Mouse (Mus musculus) neural tube, embryonic 13.5 days (tissue): ENCODE measurements around the gene Nhlrc4. TPM values are rescaled to one million over a fixed set of nuclear protein-coding genes. Genes with fewer than 3 reads are reported as not detected.

Experiments used
- ATAC-seq: fragments of 200-750 bp; cut with Nextera tagmentation; 2 replicates; pipeline ENCODE4 v1.8.0; 2017; ENCODE audit warnings: low read depth, mild to moderate bottlenecking, moderate TSS enrichment, moderate library complexity
- H3K27ac ChIP-seq: fragments of 300-500 bp; sonication (generic); replicated peaks from 2 replicates; pipeline ENCODE4 v1.5.1; 2015; ENCODE audit warnings: moderate library complexity, mild to moderate bottlenecking, inconsistent platforms
- H3K27me3 ChIP-seq: fragments of 300-500 bp; sonication (generic); 2 replicates; pipeline ENCODE4 v1.6.1; 2015; ENCODE audit warnings: mild to moderate bottlenecking, inconsistent platforms
- H3K36me3 ChIP-seq: fragments of 300-500 bp; sonication (generic); 2 replicates; pipeline ENCODE4 v1.6.1; 2015; ENCODE audit warnings: mild to moderate bottlenecking, inconsistent platforms
- H3K4me1 ChIP-seq: fragments of 300-500 bp; sonication (generic); replicated peaks from 2 replicates; pipeline ENCODE4 v1.6.1; 2015; ENCODE audit warnings: inconsistent platforms
- H3K4me2 ChIP-seq: fragments of 300-500 bp; sonication (generic); 2 replicates; pipeline ENCODE4 v1.6.1; 2015; ENCODE audit warnings: inconsistent platforms, mild to moderate bottlenecking, moderate library complexity
- H3K4me3 ChIP-seq: fragments of 300-500 bp; sonication (generic); 2 replicates; pipeline ENCODE4 v1.5.1; 2015; ENCODE audit warnings: mild to moderate bottlenecking, inconsistent platforms
- H3K9ac ChIP-seq: fragments of 300-500 bp; sonication (generic); 2 replicates; pipeline ENCODE4 v1.6.1; 2015; ENCODE audit warnings: moderate library complexity, mild to moderate bottlenecking, inconsistent platforms
- H3K9me3 ChIP-seq: fragments of 300-500 bp; sonication (generic); 2 replicates; pipeline ENCODE4 v1.6.1; 2016; ENCODE audit warnings: inconsistent platforms
- WGBS: fragments of 180-500 bp; shearing (Covaris S2); methylation state at CpG from one replicate; pipeline ENCODE4 v1.1.7; 2015; 5-methylcytosine and 5-hydroxymethylcytosine counted together
- polyA plus RNA-seq: library from polyadenylated mRNA; unstranded; fragments of >200 nt; fragmentation: Nextera tagmentation; extraction: Ambion mirVana; gene quantifications from 2 replicates; pipeline ENCODE4 v1.2.1, GENCODE M21; 2015

Nhlrc4 gene
- polyA plus RNA-seq, 1 experiment from 2014 or later = not detected

DNA sequence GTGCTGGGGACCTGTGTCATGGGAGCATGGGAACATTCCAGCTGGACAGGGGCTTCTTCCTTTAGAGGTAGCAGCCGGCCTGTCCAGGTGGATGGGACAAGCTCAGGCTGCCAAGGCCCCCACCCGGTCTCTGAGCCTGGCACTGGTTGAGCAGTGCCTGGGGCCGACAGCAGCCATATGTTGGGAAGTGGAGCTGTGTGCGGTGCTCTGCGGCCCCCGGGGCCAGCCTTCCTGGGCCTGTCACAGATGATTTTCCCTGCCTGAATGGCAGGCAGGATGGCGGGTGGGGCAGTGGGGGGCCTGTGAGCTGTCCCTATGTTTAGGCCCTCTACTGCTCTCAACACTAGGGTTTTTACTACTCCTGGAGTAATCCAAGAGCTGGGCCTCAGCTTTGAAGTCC, 11.4 kb upstream of the Nhlrc4 start:
- Histone ChIP-seq H3K4me2 (no peak overlapping the region), H3K9me3 (no peaks in the 10 kb centered on the region), H3K4me3 (no peak overlapping the region), H3K36me3 (peaks cover 37% of the 10 kb centered on the region), H3K27ac (no peak overlapping the region), H3K27me3 (peaks cover 31% of the 10 kb centered on the region), H3K9ac (no peak overlapping the region), H3K4me1 (peaks cover 10% of the 10 kb centered on the region)
- ATAC-seq = no peak
- WGBS = 57% methylated on average over 7 of the region's 7 CpGs

DNA sequence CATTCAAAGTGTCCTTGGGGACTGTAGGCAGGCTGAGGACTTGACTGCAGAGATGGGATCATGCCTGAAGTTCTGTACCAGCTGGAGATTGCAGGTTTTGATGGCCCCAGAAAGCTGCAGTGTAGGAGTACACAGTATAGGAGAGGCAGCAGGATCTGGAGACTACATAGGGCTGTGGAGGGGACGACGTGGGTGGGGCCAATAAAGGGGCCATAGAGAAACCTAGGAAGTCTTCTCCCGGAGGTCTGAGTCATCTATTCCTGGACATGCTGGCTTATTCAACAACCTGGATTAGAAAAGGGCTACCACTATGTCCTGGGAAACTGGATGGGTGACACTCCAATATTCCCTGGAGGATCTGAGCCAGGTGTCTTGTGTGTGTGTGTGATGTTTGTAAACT, 11.0 kb upstream of the Nhlrc4 start:
- no peak overlapping the region for H3K4me2 ChIP-seq
- 44% methylated on average over 3 of the region's 3 CpGs for WGBS
- no peak overlapping the region for H3K4me3 ChIP-seq
- no peak for ATAC-seq
- H3K27ac ChIP-seq = no peak overlapping the region
- H3K4me1 ChIP-seq = peaks cover 13% of the 10 kb centered on the region
- peaks cover 35% of the 10 kb centered on the region for H3K27me3 ChIP-seq
- no peaks in the 10 kb centered on the region for H3K9me3 ChIP-seq
- peaks cover 33% of the 10 kb centered on the region for H3K36me3 ChIP-seq
- H3K9ac ChIP-seq = no peak overlapping the region

DNA sequence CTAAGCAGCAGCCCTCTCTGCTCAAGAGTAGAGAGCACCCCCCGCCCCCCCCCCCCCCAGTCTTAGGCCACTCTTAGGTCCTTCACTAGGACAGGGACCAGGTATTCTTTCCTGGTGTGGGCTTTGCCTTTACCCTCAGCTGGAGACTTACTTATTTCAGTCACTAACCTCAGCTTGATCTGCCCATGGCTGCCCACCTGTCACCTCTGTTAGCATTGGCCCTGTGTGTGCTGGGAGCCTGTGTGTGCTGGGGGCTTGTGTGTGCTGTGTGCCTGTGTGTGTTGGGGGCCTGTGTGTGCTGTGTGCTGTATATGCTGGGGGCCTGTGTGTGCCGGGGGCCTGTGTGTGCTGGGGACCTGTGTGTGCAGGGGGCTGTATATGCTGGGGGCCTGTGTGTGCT, 9.9 kb upstream of the Nhlrc4 start:
- Histone ChIP-seq H3K4me2 (no peak overlapping the region), H3K4me3 (no peak overlapping the region), H3K9ac (no peak overlapping the region), H3K4me1 (peaks cover 13% of the 10 kb centered on the region), H3K36me3 (peaks cover 24% of the 10 kb centered on the region), H3K27me3 (peaks cover 46% of the 10 kb centered on the region), H3K9me3 (no peaks in the 10 kb centered on the region), H3K27ac (no peak overlapping the region)
- no peak for ATAC-seq
- 80% methylated on average over 1 of the region's 2 CpGs for WGBS

DNA sequence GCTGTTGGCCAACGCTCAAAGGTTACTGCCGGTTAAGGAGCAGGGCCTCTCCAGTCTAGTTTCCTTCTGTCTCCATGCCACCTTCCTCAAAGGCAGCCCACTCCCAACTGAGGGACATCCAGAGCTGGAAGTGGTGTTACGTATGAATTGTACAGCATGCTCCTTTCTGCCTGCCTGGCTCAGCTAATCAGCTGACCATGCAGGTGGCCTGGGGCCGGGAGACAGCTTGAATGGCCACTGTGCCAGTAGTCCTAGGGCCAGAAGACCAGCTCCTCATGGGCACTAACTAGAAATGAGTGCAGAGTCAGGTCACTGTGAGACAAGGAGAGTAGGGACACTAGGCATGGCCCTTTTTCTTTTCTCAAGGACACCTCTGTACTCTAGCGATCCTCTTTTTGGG, 8.4 kb upstream of the Nhlrc4 start:
- Histone ChIP-seq H3K9ac (no peak overlapping the region), H3K36me3 (peaks cover 9% of the 10 kb centered on the region), H3K4me2 (no peak overlapping the region), H3K4me1 (peaks cover 13% of the 10 kb centered on the region), H3K27ac (no peak overlapping the region), H3K9me3 (no peaks in the 10 kb centered on the region), H3K27me3 (peaks cover 48% of the 10 kb centered on the region), H3K4me3 (no peak overlapping the region)
- no peak for ATAC-seq
- 79% methylated on average over 5 of the region's 5 CpGs for WGBS

DNA sequence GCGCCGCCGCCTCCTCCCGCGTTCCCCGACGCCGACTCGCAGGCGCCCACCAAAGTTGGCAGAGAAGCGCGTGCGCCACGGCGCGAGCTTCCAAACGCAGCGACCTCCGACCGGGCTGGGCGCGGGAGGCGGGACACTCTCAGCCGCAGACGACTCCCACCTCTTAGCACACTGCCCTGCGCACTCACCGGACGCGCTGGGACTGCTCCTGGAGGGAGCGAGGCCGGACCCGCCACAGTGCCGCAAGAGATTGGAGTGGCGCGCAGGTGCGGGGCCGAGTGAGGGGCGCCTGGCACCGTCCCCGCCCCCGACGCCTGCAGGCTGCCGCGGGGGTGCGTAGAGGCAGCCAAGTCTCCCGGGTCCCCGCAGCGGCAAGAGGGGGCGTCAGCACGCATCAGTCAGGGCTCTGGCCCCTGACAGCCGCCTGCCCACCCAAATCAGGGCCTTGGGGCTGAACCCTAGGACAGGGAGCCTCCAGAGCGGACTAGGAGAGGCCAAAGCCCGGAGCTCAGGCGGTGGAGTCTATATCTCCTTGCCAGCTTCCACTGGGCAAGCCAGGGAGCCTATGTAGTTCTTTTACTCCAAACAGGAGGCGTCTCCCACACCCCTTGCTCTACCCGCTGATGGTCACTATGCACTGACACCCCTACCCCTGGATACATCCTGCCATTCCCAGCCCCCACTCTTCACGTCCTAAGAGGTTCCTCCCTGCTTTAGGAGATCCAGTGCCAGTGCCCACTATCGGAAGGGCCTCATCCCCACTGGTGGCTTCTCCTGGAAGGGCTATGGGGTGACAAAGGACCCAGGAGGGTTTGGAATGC, 7.3 kb upstream of the Nhlrc4 start, which contains the start of gene A930017K11Rik:
Gene A930017K11Rik, minus strand, starts transcription at position 763 of the 821 bp plus-strand sequence.
- 1% methylated on average over 58 of the region's 58 CpGs for WGBS
- Histone ChIP-seq H3K36me3 (no peaks in the 10 kb centered on the region), H3K4me1 (peaks cover 13% of the 10 kb centered on the region), H3K4me3 (peak within 1 kb of the TSS; percentile 31), H3K9me3 (no peaks in the 10 kb centered on the region), H3K4me2 (peak within 1 kb of the TSS; percentile 52), H3K27ac (no peak within 1 kb of the TSS), H3K9ac (peak within 1 kb of the TSS; percentile 32; the same call in 1 of the 2 replicates), H3K27me3 (peaks cover 48% of the 10 kb centered on the region)
- ATAC-seq = no peak

DNA sequence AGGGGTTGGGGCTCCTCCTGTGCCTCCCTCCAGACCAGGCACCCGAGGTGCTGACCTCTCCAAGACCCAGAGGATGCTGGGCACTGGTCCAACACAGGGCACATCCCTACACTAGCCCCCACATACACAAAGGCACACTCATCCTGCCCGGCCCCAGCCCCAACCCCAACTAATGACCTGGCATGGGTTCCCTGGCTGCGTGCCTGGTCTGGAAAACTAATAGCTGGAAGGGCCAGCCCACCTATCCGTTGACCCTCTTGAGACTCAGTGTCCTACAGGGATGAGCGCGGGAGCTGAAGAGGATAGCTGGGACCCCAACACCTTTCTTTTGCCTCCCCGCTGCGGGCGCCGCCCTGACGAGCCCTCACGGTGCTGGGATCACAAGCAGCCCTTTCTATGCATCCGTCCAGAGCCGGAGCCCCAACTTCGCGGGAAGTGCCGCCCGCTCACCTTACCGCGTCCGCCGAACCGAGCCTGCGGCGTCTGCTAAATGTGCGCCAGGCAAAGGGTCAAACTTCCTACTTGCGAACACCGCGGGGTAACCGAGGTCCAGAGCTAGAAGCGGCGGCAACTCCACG, 6.6 kb upstream of the Nhlrc4 start:
- Histone ChIP-seq H3K27ac (no peak overlapping the region), H3K4me1 (peaks cover 13% of the 10 kb centered on the region), H3K27me3 (peaks cover 48% of the 10 kb centered on the region), H3K9me3 (no peaks in the 10 kb centered on the region), H3K4me2 (peak overlapping the region; percentile 52), H3K36me3 (no peaks in the 10 kb centered on the region), H3K9ac (no peak overlapping the region), H3K4me3 (peak overlapping the region; percentile 31)
- ATAC-seq = no peak
- WGBS = under 1% methylated on average over 33 of the region's 33 CpGs

DNA sequence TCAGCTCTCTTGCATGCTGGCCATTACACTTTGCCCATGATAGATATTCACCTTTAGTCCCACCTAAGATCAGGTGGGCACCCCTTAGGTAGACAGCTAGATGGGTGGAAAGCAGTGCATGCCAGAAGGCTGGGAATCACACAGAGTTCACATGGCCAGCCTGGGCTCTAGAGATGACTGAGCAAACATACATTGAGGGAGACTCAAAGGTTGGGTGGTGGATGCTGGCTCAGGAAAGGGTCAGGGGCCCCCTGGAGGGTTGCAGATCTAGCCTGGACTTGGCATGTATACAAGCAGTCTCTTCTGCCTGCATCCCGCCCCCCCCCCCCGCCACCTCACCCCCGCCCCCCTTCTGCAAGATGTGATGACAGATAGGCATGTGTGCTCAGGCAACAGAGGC, 5.9 kb upstream of the Nhlrc4 start:
- Histone ChIP-seq H3K4me3 (no peak overlapping the region), H3K9me3 (no peaks in the 10 kb centered on the region), H3K36me3 (no peaks in the 10 kb centered on the region), H3K4me2 (no peak overlapping the region), H3K4me1 (peaks cover 13% of the 10 kb centered on the region), H3K9ac (no peak overlapping the region), H3K27me3 (peaks cover 48% of the 10 kb centered on the region), H3K27ac (no peak overlapping the region)
- no peak for ATAC-seq
- WGBS = 11% methylated on average over 3 of the region's 3 CpGs

DNA sequence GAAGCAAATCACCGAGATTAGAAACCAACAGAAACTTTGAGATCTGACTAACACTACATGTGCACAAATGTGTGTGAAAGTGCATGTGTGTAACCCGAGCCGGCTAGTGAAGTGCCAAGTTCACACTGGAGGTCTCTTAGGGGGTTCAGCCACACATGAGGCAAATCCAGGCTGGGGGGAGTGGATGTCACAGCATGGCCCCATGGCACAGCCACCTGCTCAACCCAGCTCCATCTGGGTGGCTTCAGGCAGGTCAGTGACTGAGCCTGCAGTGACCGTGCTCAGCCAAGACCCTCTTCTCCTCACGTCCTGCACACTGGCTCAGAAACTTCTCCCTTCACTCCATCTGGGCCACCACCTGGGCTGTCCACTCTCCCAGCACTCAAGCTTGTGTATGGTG, 5.2 kb upstream of the Nhlrc4 start:
- no peak overlapping the region for H3K4me2 ChIP-seq
- H3K27me3 ChIP-seq = peaks cover 48% of the 10 kb centered on the region
- no peak overlapping the region for H3K4me3 ChIP-seq
- WGBS = 78% methylated on average over 5 of the region's 5 CpGs
- H3K9me3 ChIP-seq = no peaks in the 10 kb centered on the region
- no peaks in the 10 kb centered on the region for H3K36me3 ChIP-seq
- no peak for ATAC-seq
- peaks cover 13% of the 10 kb centered on the region for H3K4me1 ChIP-seq
- no peak overlapping the region for H3K9ac ChIP-seq
- H3K27ac ChIP-seq = no peak overlapping the region

DNA sequence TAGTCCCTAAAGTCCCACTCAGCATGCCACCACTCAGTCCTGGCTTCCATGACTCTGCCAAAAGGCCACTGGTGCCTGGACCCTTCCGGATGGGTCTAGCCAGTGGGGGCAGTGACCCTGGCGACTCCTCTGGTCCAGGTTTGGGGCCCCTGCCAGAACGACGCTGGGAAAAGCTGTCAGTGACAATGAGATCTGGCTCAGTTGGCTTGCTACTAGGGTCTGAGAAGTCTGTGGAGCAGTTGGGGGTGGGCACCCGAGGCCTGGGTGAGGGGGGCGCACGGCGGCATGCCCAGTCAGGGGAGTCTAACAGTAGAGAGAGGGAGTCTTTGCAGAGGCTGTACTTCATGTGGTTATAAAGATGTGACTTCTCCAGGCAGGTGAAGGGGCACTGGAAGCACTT, 3.3 kb upstream of the Nhlrc4 start:
- ATAC-seq = no peak
- WGBS = 82% methylated on average over 8 of the region's 8 CpGs
- Histone ChIP-seq H3K27ac (no peak overlapping the region), H3K4me1 (peaks cover 13% of the 10 kb centered on the region), H3K36me3 (no peaks in the 10 kb centered on the region), H3K9me3 (no peaks in the 10 kb centered on the region), H3K4me2 (no peak overlapping the region), H3K9ac (no peak overlapping the region), H3K4me3 (no peak overlapping the region), H3K27me3 (peaks cover 36% of the 10 kb centered on the region)

DNA sequence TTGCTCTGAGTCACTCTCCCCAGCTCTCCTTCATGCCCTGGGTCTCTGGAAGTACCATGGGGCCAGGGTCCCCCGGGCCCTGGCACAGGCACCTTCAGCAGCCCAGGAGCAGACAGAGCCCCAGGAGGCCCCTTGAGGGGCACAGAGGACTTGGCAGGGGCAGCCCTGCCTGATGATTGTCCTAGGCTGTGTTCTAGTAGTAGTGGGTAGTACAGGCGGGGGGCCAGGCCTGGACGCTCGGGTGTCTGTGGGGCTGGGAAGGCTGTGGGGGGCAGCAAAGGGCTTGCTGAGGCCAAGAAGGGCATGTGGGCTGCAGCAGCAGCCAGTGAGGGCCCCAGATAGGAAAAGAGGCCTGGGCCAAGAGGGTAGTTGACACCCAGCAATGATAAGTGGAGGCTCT, 2.8 kb upstream of the Nhlrc4 start:
- peaks cover 31% of the 10 kb centered on the region for H3K27me3 ChIP-seq
- peaks cover 13% of the 10 kb centered on the region for H3K4me1 ChIP-seq
- no peak for ATAC-seq
- H3K4me2 ChIP-seq = no peak overlapping the region
- no peak overlapping the region for H3K4me3 ChIP-seq
- no peaks in the 10 kb centered on the region for H3K36me3 ChIP-seq
- H3K27ac ChIP-seq = no peak overlapping the region
- 89% methylated on average over 4 of the region's 4 CpGs for WGBS
- H3K9me3 ChIP-seq = no peaks in the 10 kb centered on the region
- H3K9ac ChIP-seq = no peak overlapping the region

DNA sequence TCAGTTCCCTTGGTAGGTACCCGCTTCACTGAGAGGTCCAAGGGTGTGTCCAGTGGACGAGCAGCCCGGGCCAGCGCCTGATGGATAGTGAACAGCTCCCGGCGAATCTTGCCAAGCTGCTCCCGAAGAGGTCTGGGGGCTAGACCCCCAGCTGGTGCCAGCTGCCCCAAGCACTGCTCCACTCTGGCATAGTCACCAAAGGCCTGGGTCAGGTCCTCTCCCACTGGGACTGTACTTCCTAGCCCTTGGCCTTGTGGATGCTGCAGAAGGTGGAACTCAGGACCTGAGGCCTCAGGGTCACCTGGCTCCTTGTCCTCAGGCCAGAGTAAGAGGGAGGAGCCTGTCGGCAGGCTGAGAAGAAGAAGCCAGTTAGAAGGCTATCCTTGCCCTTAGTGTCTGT, 2.1 kb upstream of the Nhlrc4 start:
- WGBS = 82% methylated on average over 8 of the region's 8 CpGs
- H3K4me1 ChIP-seq = peaks cover 16% of the 10 kb centered on the region
- no peak overlapping the region for H3K27ac ChIP-seq
- no peak overlapping the region for H3K9ac ChIP-seq
- ATAC-seq = no peak
- H3K9me3 ChIP-seq = no peaks in the 10 kb centered on the region
- no peaks in the 10 kb centered on the region for H3K36me3 ChIP-seq
- no peak overlapping the region for H3K4me3 ChIP-seq
- H3K4me2 ChIP-seq = no peak overlapping the region
- peaks cover 24% of the 10 kb centered on the region for H3K27me3 ChIP-seq

DNA sequence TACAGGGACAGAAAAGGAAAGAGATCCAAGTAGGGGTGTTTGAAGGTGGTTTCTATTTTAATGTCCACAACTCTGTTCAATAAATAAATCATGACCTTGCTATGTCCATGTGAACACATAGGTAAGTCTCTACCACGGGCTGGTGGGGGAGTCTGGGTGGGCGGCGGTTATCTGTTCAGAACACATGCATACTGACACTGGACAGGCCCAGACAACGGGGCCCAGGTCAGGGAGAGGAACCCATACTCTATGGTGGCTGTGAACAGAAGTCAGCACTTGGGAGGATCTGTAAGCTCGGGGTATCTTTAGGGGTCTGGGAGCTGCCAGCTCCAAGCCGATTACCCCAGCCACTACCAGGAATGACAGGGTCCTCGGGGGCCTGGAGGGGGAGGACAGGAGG, 1.6 kb upstream of the Nhlrc4 start:
- Histone ChIP-seq H3K36me3 (no peaks in the 10 kb centered on the region), H3K4me2 (no peak overlapping the region), H3K9ac (no peak overlapping the region), H3K27ac (no peak overlapping the region), H3K9me3 (no peaks in the 10 kb centered on the region), H3K4me1 (peaks cover 12% of the 10 kb centered on the region), H3K4me3 (no peak overlapping the region), H3K27me3 (peaks cover 19% of the 10 kb centered on the region)
- ATAC-seq = no peak
- 75% methylated on average over 7 of the region's 7 CpGs for WGBS
